Mouse (Mus musculus): Measurements from ENCODE around the gene Zfp341.

- TF ChIP-seq POLR2A (IDR thresholded peaks at IDR 0.05; ENCODE audit: insufficient read length, low read depth) (no peak), CEBPB (IDR thresholded peaks at IDR 0.05; ENCODE audit: insufficient read depth, poor library complexity, severe bottlenecking) (no peak), TCF12 (IDR thresholded peaks at IDR 0.05; ENCODE audit: insufficient read depth, poor library complexity, severe bottlenecking) (no peak), MAX (IDR thresholded peaks at IDR 0.05; ENCODE audit: low read depth) (no peak), MYOD1 (IDR thresholded peaks at IDR 0.05; ENCODE audit: control insufficient read depth in 1 of 3, insufficient read length in 2 of 3, low read depth in 2 of 3) (no peak), USF1 (IDR thresholded peaks at IDR 0.05; ENCODE audit: low read depth) (no peak), POLR2AphosphoS2 (IDR thresholded peaks at IDR 0.05; ENCODE audit: insufficient read length, low read depth) (no peak), REST (IDR thresholded peaks at IDR 0.05; ENCODE audit: insufficient read depth, insufficient read length) (no peak), MYOG (IDR thresholded peaks at IDR 0.05; ENCODE audit: control insufficient read depth in 1 of 3, insufficient read depth in 1 of 3, insufficient read length in 2 of 3, low read depth in 2 of 3) (no peak), E2F4 (IDR thresholded peaks at IDR 0.05; ENCODE audit: insufficient read depth) (no peak), SRF (IDR thresholded peaks at IDR 0.05; ENCODE audit: control insufficient read depth, insufficient read length, low read depth) (no peak), TCF3 (IDR thresholded peaks at IDR 0.05; ENCODE audit: insufficient read length, low read depth) (no peak)
These were observed 67.8 kb downstream of the Zfp341 start for GRCm38 (mm10) chr2:154680941-154681340.

Data from myocyte (in vitro differentiated cells).